Comparison of ENCODE assay signal across 9 mouse cellular contexts in the genomic region with DNA sequence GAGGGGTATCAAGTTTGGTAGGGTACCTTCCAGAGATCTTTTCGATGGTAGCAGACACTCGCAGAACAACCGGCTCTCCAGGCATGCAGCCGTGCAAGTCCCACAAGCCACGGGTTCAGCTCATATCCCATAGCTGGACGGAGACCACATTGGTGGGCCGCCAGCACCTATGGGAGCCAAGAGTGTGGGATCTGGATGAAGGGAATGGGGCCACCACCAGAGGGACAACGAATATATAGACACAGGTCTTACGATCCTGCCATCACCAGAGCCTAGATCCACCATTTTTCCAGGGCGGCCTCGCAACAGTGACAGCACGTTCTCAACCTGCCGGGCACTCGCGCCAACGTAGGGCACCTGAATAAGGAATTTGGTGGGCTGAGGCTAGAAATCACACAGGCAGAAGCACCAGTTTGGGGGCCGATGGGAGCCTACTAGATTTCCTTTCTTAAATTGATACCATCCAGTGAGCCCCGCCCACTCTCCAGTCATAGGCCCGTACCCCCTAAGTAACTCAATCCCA. TPM values are rescaled to one million over a fixed set of nuclear protein-coding genes. Genes with fewer than 3 reads are reported as not detected.
DNase-seq lines count a peak whose midpoint lies in the region; ATAC-seq and TF ChIP-seq lines count a peak whose summit lies in the region.
"Had no signal": no experiment of that assay in that cellular context is flagged by ENCODE, and none has a peak within 500 bp of the region (broad histone marks: within the 10 kb centered on the region; RNA-seq: fewer than 3 reads in every experiment).

No protein-coding gene starts in this region.

- intact Hi-C loops in heart, postnatal 25 days (cut with DNase I) = no loop called here

- no peak for TF ChIP-seq CTCF in MEL (IDR thresholded peaks at IDR 0.05 in 2 of 3, conservative IDR thresholded peaks at IDR 0.05 in 1 of 3; ENCODE audit: control insufficient read depth in 1 of 3, insufficient read depth in 1 of 3, low read depth in 2 of 3, low read length in 3 of 3, poor library complexity in 1 of 3, severe bottlenecking in 1 of 3)

- no peak for TF ChIP-seq POLR2A in MEL (IDR thresholded peaks at IDR 0.05; ENCODE audit: control insufficient read depth in 1 of 2, insufficient read depth in 1 of 2, low read depth in 1 of 2, low read length in 2 of 2, poor library complexity in 1 of 2)

- TF ChIP-seq RAD21 in MEL (IDR thresholded peaks at IDR 0.05; ENCODE audit: low read depth, low read length) = no peak

- peak overlapping the region; percentile 76 for H3K4me2 ChIP-seq in heart, embryonic 14.5 days (ENCODE audit: low read length)
- H3K4me2 ChIP-seq in heart, embryonic 16.5 days (ENCODE audit: low read depth, low read length) = peak overlapping the region; percentile 96
- peak overlapping the region; percentile 98 for H3K4me2 ChIP-seq in midbrain, embryonic 11.5 days

- H3K27me3 ChIP-seq in heart, embryonic 14.5 days (ENCODE audit: control insufficient read depth, insufficient read depth, low read length) = no peaks in the 10 kb centered on the region
- H3K27me3 ChIP-seq in MEL (ENCODE audit: control insufficient read depth in 1 of 2, insufficient read depth in 2 of 2, low read length in 2 of 2) = no peaks in the 10 kb centered on the region
- no peaks in the 10 kb centered on the region for H3K27me3 ChIP-seq in heart, embryonic 16.5 days (ENCODE audit: control insufficient read depth, insufficient read depth, low read length)
- H3K27me3 ChIP-seq in midbrain, embryonic 11.5 days (ENCODE audit: control insufficient read depth, insufficient read depth, low read length) = no peaks in the 10 kb centered on the region

- no peak for ATAC-seq in heart, embryonic 14.5 days (ENCODE audit: insufficient number of reproducible peaks, insufficient read depth, low FRiP score, low read depth)
- no peak for ATAC-seq in heart, embryonic 16.5 days (replicated peaks; ENCODE audit: extremely low read depth, insufficient read depth, low FRiP score)
- 0 out of 2 replicates have a peak, but pooled peaks have one; percentile 0 for ATAC-seq in midbrain, embryonic 11.5 days (ENCODE audit: low FRiP score)

- H3K4me3 ChIP-seq in heart, embryonic 14.5 days (ENCODE audit: control insufficient read depth in 1 of 2, insufficient read depth in 1 of 2, low read depth in 1 of 2, low read length in 2 of 2) = peak overlapping the region; percentile 76 to 80
- H3K4me3 ChIP-seq in MEL (ENCODE audit: control insufficient read depth in 1 of 2, insufficient read depth in 1 of 2, low read depth in 2 of 2, low read length in 2 of 2) = peak overlapping the region; percentile 67 to 84
- H3K4me3 ChIP-seq in heart, embryonic 16.5 days (ENCODE audit: low read length) = peak overlapping the region; percentile 91
- H3K4me3 ChIP-seq in midbrain, embryonic 11.5 days (ENCODE audit: low read depth, low read length) = peak overlapping the region; percentile 82

- peaks cover 16% of the 10 kb centered on the region for H3K79me2 ChIP-seq in MEL (ENCODE audit: control insufficient read depth, insufficient read depth, low read length, poor library complexity)

- H3K9me3 ChIP-seq in heart, embryonic 14.5 days (ENCODE audit: control insufficient read depth, low read length) = no peaks in the 10 kb centered on the region
- no peaks in the 10 kb centered on the region for H3K9me3 ChIP-seq in MEL (replicated peaks; ENCODE audit: insufficient read depth, low read length)
- H3K9me3 ChIP-seq in heart, embryonic 16.5 days (replicated peaks; ENCODE audit: control insufficient read depth, low read length) = no peaks in the 10 kb centered on the region
- H3K9me3 ChIP-seq in midbrain, embryonic 11.5 days (ENCODE audit: control insufficient read depth, low read length) = no peaks in the 10 kb centered on the region

- peak overlapping the region; percentile 84 for H3K9ac ChIP-seq in heart, embryonic 14.5 days (ENCODE audit: low read length)
- peak overlapping the region; percentile 87 for H3K9ac ChIP-seq in MEL (ENCODE audit: control insufficient read depth, low read depth, low read length, poor library complexity, severe bottlenecking)
- H3K9ac ChIP-seq in heart, embryonic 16.5 days (ENCODE audit: low read length) = peak overlapping the region; percentile 91
- H3K9ac ChIP-seq in midbrain, embryonic 11.5 days (ENCODE audit: low read length) = peak overlapping the region; percentile 87

- DNase-seq in heart, postnatal 25 days (ENCODE audit: low spot score) = no peak
- no peak for DNase-seq in MEL (ENCODE audit: low read depth, low spot score)
- no peak for DNase-seq in midbrain, embryonic 11.5 days (ENCODE audit: low spot score, missing footprints)
- no peak for DNase-seq in urinary bladder, postnatal 36 days (ENCODE audit: low spot score in 2 of 2)
- no peak for DNase-seq in gastrocnemius, postnatal 4 days (ENCODE audit: low spot score in 2 of 2)
- DNase-seq in right cerebral cortex, adult 2 months (ENCODE audit: low spot score in 2 of 2) = no peak

- peaks cover 30% of the 10 kb centered on the region for H3K36me3 ChIP-seq in heart, embryonic 14.5 days (ENCODE audit: control insufficient read depth, insufficient read depth, low read length)
- H3K36me3 ChIP-seq in MEL (ENCODE audit: control insufficient read depth in 1 of 2, insufficient read depth in 2 of 2, low read length in 2 of 2) = peaks cover 0 to 5% of the 10 kb centered on the region in 2 experiments; a peak in 1 of 4 replicates
- no peaks in the 10 kb centered on the region for H3K36me3 ChIP-seq in heart, embryonic 16.5 days (ENCODE audit: control insufficient read depth, insufficient read depth)
- H3K36me3 ChIP-seq in midbrain, embryonic 11.5 days (ENCODE audit: control insufficient read depth, insufficient read depth, low read length) = 0 out of 2 replicates have a peak, but pooled peaks cover 2% of the 10 kb centered on the region

- 28% methylated on average over 19 of the region's 19 CpGs for WGBS in heart, embryonic 14.5 days
- WGBS in heart, embryonic 16.5 days = 28% methylated on average over 19 of the region's 19 CpGs
- 27% methylated on average over 19 of the region's 19 CpGs for WGBS in midbrain, embryonic 11.5 days

- H3K27ac ChIP-seq in heart, embryonic 14.5 days (replicated peaks in 1 of 2; ENCODE audit: control insufficient read depth in 1 of 2, insufficient read depth in 1 of 2, low read depth in 2 of 2, low read length in 2 of 2) = peak overlapping the region in 1 of 2 experiments; percentile 93; a peak in 2 of 4 replicates
- H3K27ac ChIP-seq in MEL (ENCODE audit: control insufficient read depth, low read depth, low read length) = peak overlapping the region; percentile 97
- peak overlapping the region; percentile 95; the same call in 1 of the 2 replicates for H3K27ac ChIP-seq in heart, embryonic 16.5 days (ENCODE audit: low read length)
- peak overlapping the region; percentile 75; the same call in 1 of the 2 replicates for H3K27ac ChIP-seq in midbrain, embryonic 11.5 days (ENCODE audit: low read depth, low read length)

- TF ChIP-seq EP300 in MEL (IDR thresholded peaks at IDR 0.05; ENCODE audit: low read depth in 1 of 2, low read length in 2 of 2) = no peak

- peaks cover 19 to 29% of the 10 kb centered on the region in 2 experiments for H3K4me1 ChIP-seq in heart, embryonic 14.5 days (ENCODE audit: control insufficient read depth in 2 of 2, insufficient read depth in 2 of 2, low read length in 2 of 2)
- H3K4me1 ChIP-seq in MEL (ENCODE audit: control insufficient read depth in 1 of 2, insufficient read depth in 2 of 2, low read length in 2 of 2) = peaks cover 0 to 24% of the 10 kb centered on the region in 2 experiments; a peak in 2 of 4 replicates
- H3K4me1 ChIP-seq in heart, embryonic 16.5 days (ENCODE audit: control insufficient read depth, insufficient read depth, low read length) = peaks cover 26% of the 10 kb centered on the region
- H3K4me1 ChIP-seq in midbrain, embryonic 11.5 days (ENCODE audit: control insufficient read depth, insufficient read depth, low read length) = peaks cover 48% of the 10 kb centered on the region

RNA-seq across cellular contexts. Expression of gene Fam173a, which starts 1.3 kb away (rescaled TPM):
- polyA plus RNA-seq in heart, embryonic 14.5 days (2014; fragmentation: Nextera tagmentation; extraction: Ambion mirVana) = 58.4 and 76.0 TPM in 2 replicates
- total RNA-seq in heart, postnatal 25 days (2021) = 10 to 100 TPM; 35.4 to 36.0 TPM
- 35.3 and 39.0 TPM in 2 replicates for total RNA-seq in MEL (2012; rRNA removed)
- 10 to 100 TPM in 1 of 2 experiments, not detected in 1; 36.6 TPM for polyA plus RNA-seq in MEL (2012; ENCODE audit: insufficient read depth in 1 of 2, insufficient read length in 2 of 2, low read depth in 1 of 2, low replicate concordance in 2 of 2, missing spikeins in 1 of 2)
- polyA plus RNA-seq in heart, embryonic 16.5 days (2015; fragmentation: Nextera tagmentation; extraction: Ambion mirVana) = 65.1 and 68.9 TPM in 2 replicates
- polyA plus RNA-seq in midbrain, embryonic 11.5 days (2014; fragmentation: Nextera tagmentation; extraction: Ambion mirVana) = 69.1 and 71.4 TPM in 2 replicates
- total RNA-seq in gastrocnemius, postnatal 4 days (2021) = 10 to 100 TPM; 45.6 to 45.8 TPM

RNA-seq across cellular contexts. Expression of gene AC134908.4, which starts 4.1 kb away (rescaled TPM):
- not detected in 2 replicates for polyA plus RNA-seq in heart, embryonic 14.5 days (2014; fragmentation: Nextera tagmentation; extraction: Ambion mirVana)
- total RNA-seq in heart, postnatal 25 days (2021) = under 1 TPM in 1 of 2 experiments, not detected in 1; 0.53 TPM
- total RNA-seq in MEL (2012; rRNA removed) = 0.92 TPM in 1 of 2 replicates, not detected in the other
- polyA plus RNA-seq in MEL (2012; ENCODE audit: insufficient read depth in 1 of 2, insufficient read length in 2 of 2, low read depth in 1 of 2, low replicate concordance in 2 of 2, missing spikeins in 1 of 2) = not detected
- polyA plus RNA-seq in heart, embryonic 16.5 days (2015; fragmentation: Nextera tagmentation; extraction: Ambion mirVana) = 0.26 and 0.54 TPM in 2 replicates
- polyA plus RNA-seq in midbrain, embryonic 11.5 days (2014; fragmentation: Nextera tagmentation; extraction: Ambion mirVana) = not detected in 2 replicates
- total RNA-seq in gastrocnemius, postnatal 4 days (2021) = under 1 TPM in 1 of 2 experiments, not detected in 1; 0.75 TPM
- total RNA-seq: left cerebral cortex, postnatal 14 days had no signal

RNA-seq across cellular contexts. Expression of gene Ccdc78, which starts 5.0 kb away (rescaled TPM):
- 0.09 TPM in 1 of 2 replicates, not detected in the other for polyA plus RNA-seq in heart, embryonic 14.5 days (2014; fragmentation: Nextera tagmentation; extraction: Ambion mirVana)
- not detected for total RNA-seq in heart, postnatal 25 days (2021)
- total RNA-seq in MEL (2012; rRNA removed) = 0.08 TPM in 1 of 2 replicates, not detected in the other
- polyA plus RNA-seq in MEL (2012; ENCODE audit: insufficient read depth in 1 of 2, insufficient read length in 2 of 2, low read depth in 1 of 2, low replicate concordance in 2 of 2, missing spikeins in 1 of 2) = under 1 TPM in 1 of 2 experiments, not detected in 1; 0.85 TPM
- polyA plus RNA-seq in heart, embryonic 16.5 days (2015; fragmentation: Nextera tagmentation; extraction: Ambion mirVana) = 0.53 and 0.80 TPM in 2 replicates
- 0.11 and 0.34 TPM in 2 replicates for polyA plus RNA-seq in midbrain, embryonic 11.5 days (2014; fragmentation: Nextera tagmentation; extraction: Ambion mirVana)
- not detected for total RNA-seq in gastrocnemius, postnatal 4 days (2021)
- total RNA-seq: left cerebral cortex, postnatal 14 days had no signal

RNA-seq across cellular contexts. Expression of gene Metrn, which starts 5.6 kb away (rescaled TPM):
- 3.3 and 10.1 TPM in 2 replicates for polyA plus RNA-seq in heart, embryonic 14.5 days (2014; fragmentation: Nextera tagmentation; extraction: Ambion mirVana)
- total RNA-seq in heart, postnatal 25 days (2021) = 10 to 100 TPM; 74.4 to 75.1 TPM
- total RNA-seq in MEL (2012; rRNA removed) = 95.7 and 104 TPM in 2 replicates
- polyA plus RNA-seq in MEL (2012; ENCODE audit: insufficient read depth in 1 of 2, insufficient read length in 2 of 2, low read depth in 1 of 2, low replicate concordance in 2 of 2, missing spikeins in 1 of 2) = 100 to 1,000 TPM in 1 of 2 experiments, not detected in 1; 116 TPM
- 25.6 and 26.9 TPM in 2 replicates for polyA plus RNA-seq in heart, embryonic 16.5 days (2015; fragmentation: Nextera tagmentation; extraction: Ambion mirVana)
- polyA plus RNA-seq in midbrain, embryonic 11.5 days (2014; fragmentation: Nextera tagmentation; extraction: Ambion mirVana) = 21.3 and 32.1 TPM in 2 replicates
- total RNA-seq in gastrocnemius, postnatal 4 days (2021) = 10 to 100 TPM; 46.3 to 51.6 TPM

RNA-seq across cellular contexts. Expression of gene Haghl, which starts 5.9 kb away (rescaled TPM):
- polyA plus RNA-seq in heart, embryonic 14.5 days (2014; fragmentation: Nextera tagmentation; extraction: Ambion mirVana) = 59.4 and 60.2 TPM in 2 replicates
- 1 to 10 TPM; 5.5 to 9.1 TPM for total RNA-seq in heart, postnatal 25 days (2021)
- total RNA-seq in MEL (2012; rRNA removed) = 10.7 and 12.6 TPM in 2 replicates
- 10 to 100 TPM in 1 of 2 experiments, not detected in 1; 13.2 TPM for polyA plus RNA-seq in MEL (2012; ENCODE audit: insufficient read depth in 1 of 2, insufficient read length in 2 of 2, low read depth in 1 of 2, low replicate concordance in 2 of 2, missing spikeins in 1 of 2)
- 51.4 and 55.2 TPM in 2 replicates for polyA plus RNA-seq in heart, embryonic 16.5 days (2015; fragmentation: Nextera tagmentation; extraction: Ambion mirVana)
- 76.4 and 77.1 TPM in 2 replicates for polyA plus RNA-seq in midbrain, embryonic 11.5 days (2014; fragmentation: Nextera tagmentation; extraction: Ambion mirVana)
- 10 to 100 TPM; 31.3 to 32.5 TPM for total RNA-seq in gastrocnemius, postnatal 4 days (2021)
